Mouse (Mus musculus) brown adipose tissue, adult 24 weeks (tissue): Measurements from ENCODE around the gene Ptbp3. TPM values are rescaled to one million over a fixed set of nuclear protein-coding genes. Genes with fewer than 3 reads are reported as not detected.

Source experiments
- H3K27ac ChIP-seq: fragments of 200-500 bp; replicated peaks from 2 replicates; pipeline ENCODE4 v1.5.1; 2012; ENCODE audit warnings: low read depth, mild to moderate bottlenecking, low read length
- H3K4me1 ChIP-seq: fragments of 200-500 bp; 2 replicates; pipeline ENCODE4 v1.6.1; 2012; ENCODE audit warnings: low read length, mixed read lengths; ENCODE audit not compliant: control insufficient read depth, insufficient read depth, insufficient read length
- H3K4me3 ChIP-seq: fragments of 200-500 bp; 2 replicates; pipeline ENCODE4 v1.5.1; 2012; ENCODE audit warnings: low read depth, mild to moderate bottlenecking, low read length, moderate library complexity; ENCODE audit not compliant: insufficient read depth
- polyA plus RNA-seq: library from polyadenylated mRNA; stranded (reverse); fragments of >200 nt; gene quantifications from 2 replicates; pipeline ENCODE4 v1.2.4, GENCODE M21; 2012; ENCODE audit not compliant: missing spikeins, insufficient read depth, insufficient read length

Ptbp3 gene
- polyA plus RNA-seq, 1 experiment, result 31.9 TPM

- no peak overlapping the region for H3K27ac ChIP-seq
- no peaks in the 10 kb centered on the region for H3K4me1 ChIP-seq
- no peak overlapping the region for H3K4me3 ChIP-seq
Measured at GRCm38 (mm10) chr4:59471306-59471705, 77.9 kb downstream of the Ptbp3 start.

- H3K27ac ChIP-seq, result no peak overlapping the region
Measured at GRCm38 (mm10) chr4:59465449-59465848, 83.7 kb downstream of the Ptbp3 start.

GRCm38 (mm10) chr4:59464661-59465060 is 84.5 kb downstream of the Ptbp3 start:
- no peak overlapping the region for H3K4me3 ChIP-seq
- no peaks in the 10 kb centered on the region for H3K4me1 ChIP-seq
- no peak overlapping the region for H3K27ac ChIP-seq

More at GRCm38 (mm10) chr4:59465449-59465848, 83.7 kb downstream of the Ptbp3 start:
- no peaks in the 10 kb centered on the region for H3K4me1 ChIP-seq
- H3K4me3 ChIP-seq, result no peak overlapping the region

GRCm38 (mm10) chr4:59462494-59462893 is 86.7 kb downstream of the Ptbp3 start:
- Histone ChIP-seq H3K27ac (no peak overlapping the region), H3K4me1 (peaks cover 4% of the 10 kb centered on the region; the same call in 1 of the 2 replicates), H3K4me3 (no peak overlapping the region)

- Histone ChIP-seq H3K27ac (no peak overlapping the region), H3K4me3 (no peak overlapping the region), H3K4me1 (peaks cover 4% of the 10 kb centered on the region; the same call in 1 of the 2 replicates)
Measured at GRCm38 (mm10) chr4:59461116-59461727, 87.9 kb downstream of the Ptbp3 start.

- H3K4me3 ChIP-seq, result no peak overlapping the region
- peaks cover 4% of the 10 kb centered on the region; the same call in 1 of the 2 replicates for H3K4me1 ChIP-seq
- H3K27ac ChIP-seq, result no peak overlapping the region
Measured at GRCm38 (mm10) chr4:59459216-59459955, 89.8 kb downstream of the Ptbp3 start.

GRCm38 (mm10) chr4:59457941-59458340 is 91.2 kb downstream of the Ptbp3 start:
- Histone ChIP-seq H3K4me3 (no peak overlapping the region), H3K4me1 (peaks cover 4% of the 10 kb centered on the region; the same call in 1 of the 2 replicates), H3K27ac (no peak overlapping the region)

- Histone ChIP-seq H3K27ac (no peak overlapping the region), H3K4me1 (peaks cover 4% of the 10 kb centered on the region; the same call in 1 of the 2 replicates), H3K4me3 (no peak overlapping the region)
Measured at GRCm38 (mm10) chr4:59457091-59457490, 92.1 kb downstream of the Ptbp3 start.

GRCm38 (mm10) chr4:59455465-59455864 is 93.7 kb downstream of the Ptbp3 start:
- Histone ChIP-seq H3K4me1 (peaks cover 4% of the 10 kb centered on the region; the same call in 1 of the 2 replicates), H3K27ac (no peak overlapping the region), H3K4me3 (no peak overlapping the region)

GRCm38 (mm10) chr4:59454046-59454445 is 95.1 kb downstream of the Ptbp3 start:
- Histone ChIP-seq H3K27ac (no peak overlapping the region), H3K4me1 (peaks cover 4% of the 10 kb centered on the region; the same call in 1 of the 2 replicates), H3K4me3 (no peak overlapping the region)

GRCm38 (mm10) chr4:59452503-59452933 is 96.6 kb downstream of the Ptbp3 start:
- no peak overlapping the region for H3K4me3 ChIP-seq
- H3K4me1 ChIP-seq, result no peaks in the 10 kb centered on the region
- H3K27ac ChIP-seq, result no peak overlapping the region

- H3K4me1 ChIP-seq, result no peaks in the 10 kb centered on the region
- no peak overlapping the region for H3K4me3 ChIP-seq
- H3K27ac ChIP-seq, result no peak overlapping the region
Measured at GRCm38 (mm10) chr4:59450906-59451305, 98.3 kb downstream of the Ptbp3 start.

GRCm38 (mm10) chr4:59450234-59450854 is 98.8 kb downstream of the Ptbp3 start:
- H3K27ac ChIP-seq, result no peak overlapping the region
- no peak overlapping the region for H3K4me3 ChIP-seq
- no peaks in the 10 kb centered on the region for H3K4me1 ChIP-seq

- Histone ChIP-seq H3K27ac (no peak overlapping the region), H3K4me1 (no peaks in the 10 kb centered on the region), H3K4me3 (no peak overlapping the region)
Measured at GRCm38 (mm10) chr4:59447296-59447695, 101.9 kb downstream of the Ptbp3 start.

- Histone ChIP-seq H3K4me3 (no peak overlapping the region), H3K27ac (no peak overlapping the region), H3K4me1 (no peaks in the 10 kb centered on the region)
Measured at GRCm38 (mm10) chr4:59445516-59445915, 103.6 kb downstream of the Ptbp3 start.
